Mouse (Mus musculus) cortical plate, adult 2 months (tissue): ENCODE results near the gene Chrm1.

ENCODE experiments used
- CTCF ChIP-seq: fragments of 200-500 bp; IDR thresholded peaks from 2 replicates; pipeline ENCODE4 v1.5.1; 2011; ENCODE audit warnings: mild to moderate bottlenecking, control low read depth, low read length; ENCODE audit not compliant: insufficient read depth; ENCODE audit errors: extremely low read depth
- POLR2A ChIP-seq: fragments of 200-500 bp; IDR thresholded peaks from 2 replicates; pipeline ENCODE4 v1.6.1; 2011; ENCODE audit warnings: mild to moderate bottlenecking, low read length, control low read depth; ENCODE audit not compliant: insufficient read depth; ENCODE audit errors: extremely low read depth

DNA sequence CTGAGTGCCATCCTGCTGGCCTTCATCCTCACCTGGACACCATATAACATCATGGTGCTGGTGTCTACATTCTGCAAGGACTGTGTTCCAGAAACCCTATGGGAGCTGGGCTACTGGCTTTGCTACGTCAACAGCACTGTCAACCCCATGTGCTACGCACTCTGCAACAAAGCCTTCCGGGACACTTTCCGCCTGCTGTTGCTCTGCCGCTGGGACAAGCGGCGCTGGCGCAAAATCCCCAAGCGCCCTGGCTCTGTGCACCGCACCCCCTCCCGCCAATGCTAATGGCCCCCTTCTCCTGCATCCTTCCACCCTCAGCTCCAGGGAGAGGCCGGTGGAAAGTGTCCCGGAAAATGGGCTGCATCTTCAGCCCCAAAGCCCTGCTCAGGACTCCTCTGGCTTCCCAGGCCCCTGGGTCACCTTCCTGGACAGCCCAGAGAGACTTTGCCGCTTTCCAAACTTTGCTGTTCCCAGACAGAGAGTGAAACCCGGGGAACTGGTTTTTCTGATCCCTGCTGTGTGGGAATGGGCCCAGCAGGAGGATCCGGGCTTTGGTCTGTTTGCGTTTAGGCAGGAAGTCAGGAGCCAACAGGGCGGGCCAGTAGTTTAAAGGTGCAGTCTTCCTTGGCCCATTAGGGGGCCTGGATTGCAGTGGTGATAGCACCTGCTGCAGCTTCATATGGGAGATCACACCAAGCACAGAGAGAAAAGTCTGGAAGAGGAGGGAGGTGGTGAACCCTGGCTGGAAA lies 15.6 kb downstream of the Chrm1 start:
- TF ChIP-seq CTCF = no peak
- TF ChIP-seq POLR2A = no peak
